Mouse (Mus musculus) G1E (cell line): Measurements from ENCODE around the gene Acta1.

Experiments used
- CTCF ChIP-seq: IDR thresholded peaks from 2 replicates; pipeline ENCODE4 v1.5.1; 2012; ENCODE audit warnings: low read depth, low read length, inconsistent platforms, mixed read lengths
- POLR2AphosphoS5 ChIP-seq: IDR thresholded peaks from 2 replicates; pipeline ENCODE4 v1.6.1; 2012; ENCODE audit warnings: low read depth, low read length, inconsistent platforms; ENCODE audit not compliant: insufficient replicate concordance

- TF ChIP-seq CTCF (no peak), POLR2AphosphoS5 (no peak)
Measured at GRCm38 (mm10) chr8:123884721-123885565, 9.6 kb downstream of the Acta1 start.
